Comparison of ENCODE assay signal across 14 mouse cellular contexts in the genomic region with DNA sequence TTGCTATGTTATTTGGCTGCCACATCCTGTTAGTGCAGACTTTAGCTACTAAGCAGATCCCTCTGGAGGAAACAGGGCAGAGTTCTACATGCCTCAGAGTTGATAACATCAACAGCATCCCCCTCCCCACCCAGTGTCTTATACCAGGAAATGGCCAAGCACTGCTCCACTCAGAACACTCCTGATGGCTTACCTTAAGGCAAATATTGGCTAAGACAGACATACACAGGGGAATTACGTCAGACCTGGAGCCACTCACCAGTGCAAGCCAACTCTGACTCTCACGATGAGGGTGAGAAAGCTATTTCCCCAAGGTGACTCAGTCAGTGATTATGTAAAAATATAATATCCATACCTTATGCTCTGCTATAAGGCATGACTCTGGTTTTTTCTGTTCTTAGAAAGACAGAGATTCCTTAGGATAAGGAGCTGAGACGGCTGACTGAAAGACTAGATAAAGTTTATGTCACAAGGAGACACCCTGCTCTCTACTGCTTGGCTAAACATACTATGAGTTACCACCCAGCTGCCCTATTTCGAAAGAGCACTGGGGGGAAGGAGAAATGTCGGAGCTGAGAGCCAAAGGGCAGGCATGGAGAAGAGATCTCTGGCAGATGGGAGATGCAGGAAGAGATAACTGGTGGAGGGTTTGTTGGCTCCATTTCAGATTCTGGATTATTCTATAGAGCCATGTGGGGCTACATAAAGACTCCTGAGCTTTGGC. TPM values are rescaled to one million over a fixed set of nuclear protein-coding genes. Genes with fewer than 3 reads are reported as not detected.
A peak's percentile ranks its signal among the peaks of the same experiment; 100 is the strongest.
DNase-seq lines count a peak whose midpoint lies in the region; ATAC-seq lines count a peak whose summit lies in the region.
"Had no signal": no experiment of that assay in that cellular context is flagged by ENCODE, and none has a peak within 500 bp of the region (broad histone marks: within the 10 kb centered on the region; RNA-seq: fewer than 3 reads in every experiment).

No protein-coding gene starts in this region.

- 65% methylated on average over 5 of the region's 5 CpGs for WGBS in kidney, embryonic 15.5 days
- WGBS in kidney, embryonic 16.5 days = 66% methylated on average over 5 of the region's 5 CpGs

- H3K9me3 ChIP-seq in kidney, embryonic 15.5 days (replicated peaks) = no peaks in the 10 kb centered on the region
- H3K9me3 ChIP-seq in kidney, embryonic 16.5 days (ENCODE audit: low read length) = no peaks in the 10 kb centered on the region
- H3K9me3 ChIP-seq: liver, embryonic 13.5 days; stomach, embryonic 15.5 days had no signal

- H3K27me3 ChIP-seq in kidney, embryonic 15.5 days = no peaks in the 10 kb centered on the region
- H3K27me3 ChIP-seq in kidney, embryonic 16.5 days (ENCODE audit: insufficient read depth, low read length) = no peaks in the 10 kb centered on the region
- H3K27me3 ChIP-seq: liver, embryonic 13.5 days; Patski; stomach, embryonic 15.5 days had no signal

- no peak overlapping the region for H3K4me3 ChIP-seq in kidney, embryonic 15.5 days (replicated peaks)
- H3K4me3 ChIP-seq in kidney, embryonic 16.5 days (ENCODE audit: low read length) = no peak overlapping the region
- H3K4me3 ChIP-seq: liver, embryonic 13.5 days; stomach, embryonic 15.5 days had no signal

- no peak for DNase-seq in kidney, postnatal 10 days
- DNase-seq in NIH3T3 (ENCODE audit: low read depth) = peak; percentile 81
- DNase-seq in lung, postnatal 25 days (ENCODE audit: low spot score) = peak; percentile 55
- peak; percentile 54 for DNase-seq in thymus, postnatal 25 days
- no peak for DNase-seq in embryo, embryonic 10 days (ENCODE audit: low spot score)
- DNase-seq in retina, postnatal 1 day = no peak
- DNase-seq: liver, embryonic 13.5 days; midbrain, embryonic 14.5 days had no signal

- no peak for ATAC-seq in kidney, embryonic 15.5 days (replicated peaks; ENCODE audit: low FRiP score)
- ATAC-seq in kidney, embryonic 16.5 days (ENCODE audit: low FRiP score, low TSS enrichment) = no peak
- ATAC-seq: forebrain, embryonic 16.5 days; Patski had no signal

- H3K36me3 ChIP-seq in kidney, embryonic 15.5 days = no peaks in the 10 kb centered on the region
- H3K36me3 ChIP-seq in kidney, embryonic 16.5 days (ENCODE audit: insufficient read depth, low read length) = no peaks in the 10 kb centered on the region
- H3K36me3 ChIP-seq: liver, embryonic 13.5 days; stomach, embryonic 15.5 days had no signal

- no peak overlapping the region for H3K9ac ChIP-seq in kidney, embryonic 15.5 days
- H3K9ac ChIP-seq in kidney, embryonic 16.5 days (replicated peaks; ENCODE audit: low read length) = no peak overlapping the region
- H3K9ac ChIP-seq: liver, embryonic 13.5 days; stomach, embryonic 15.5 days had no signal

- H3K4me1 ChIP-seq in kidney, embryonic 15.5 days = peaks cover 19% of the 10 kb centered on the region
- H3K4me1 ChIP-seq in kidney, embryonic 16.5 days (ENCODE audit: insufficient read depth, low read length) = peaks cover 12% of the 10 kb centered on the region

- no peak overlapping the region for H3K4me2 ChIP-seq in kidney, embryonic 15.5 days
- H3K4me2 ChIP-seq in kidney, embryonic 16.5 days (replicated peaks; ENCODE audit: low read depth, low read length) = no peak overlapping the region
- H3K4me2 ChIP-seq: heart, embryonic 11.5 days; stomach, embryonic 15.5 days had no signal

- peak overlapping the region; percentile 34; the same call in 1 of the 2 replicates for H3K27ac ChIP-seq in kidney, embryonic 15.5 days
- H3K27ac ChIP-seq in kidney, embryonic 16.5 days (ENCODE audit: low read length) = no peak overlapping the region
- H3K27ac ChIP-seq: liver, embryonic 13.5 days; stomach, embryonic 15.5 days had no signal

RNA-seq across cellular contexts. Expression of a gene that starts 23.8 kb away (rescaled TPM):
- polyA plus RNA-seq in kidney, embryonic 15.5 days (2015; fragmentation: Nextera tagmentation; extraction: Ambion mirVana) = 24.8 TPM in 2 replicates
- 36.9 and 37.1 TPM in 2 replicates for polyA plus RNA-seq in kidney, embryonic 16.5 days (2015; fragmentation: Nextera tagmentation; extraction: Ambion mirVana)

RNA-seq across cellular contexts. Expression of a gene that starts 58.0 kb away (rescaled TPM):
- polyA plus RNA-seq in kidney, embryonic 15.5 days (2015; fragmentation: Nextera tagmentation; extraction: Ambion mirVana) = 88.2 and 94.1 TPM in 2 replicates
- polyA plus RNA-seq in kidney, embryonic 16.5 days (2015; fragmentation: Nextera tagmentation; extraction: Ambion mirVana) = 96.6 and 108 TPM in 2 replicates

Comparison
In these comparisons a context has a peak if more than half of its experiments do, and no peak if none do; other contexts are left out.
1. DNase-seq: peak in NIH3T3 (single experiment), lung, postnatal 25 days (single experiment) and thymus, postnatal 25 days (single experiment); none in kidney, postnatal 10 days (single experiment), embryo, embryonic 10 days (single experiment) and retina, postnatal 1 day (single experiment).